Mouse (Mus musculus): Measurements from ENCODE around the gene Il31. TPM values are rescaled to one million over a fixed set of nuclear protein-coding genes. Genes with fewer than 3 reads are reported as not detected.

The Il31 gene
- polyA plus RNA-seq (2014; fragmentation: Illumina TruSeq; extraction: RNeasy Lipid Tissue Mini Kit (QIAGEN cat#74804)): not detected

DNA sequence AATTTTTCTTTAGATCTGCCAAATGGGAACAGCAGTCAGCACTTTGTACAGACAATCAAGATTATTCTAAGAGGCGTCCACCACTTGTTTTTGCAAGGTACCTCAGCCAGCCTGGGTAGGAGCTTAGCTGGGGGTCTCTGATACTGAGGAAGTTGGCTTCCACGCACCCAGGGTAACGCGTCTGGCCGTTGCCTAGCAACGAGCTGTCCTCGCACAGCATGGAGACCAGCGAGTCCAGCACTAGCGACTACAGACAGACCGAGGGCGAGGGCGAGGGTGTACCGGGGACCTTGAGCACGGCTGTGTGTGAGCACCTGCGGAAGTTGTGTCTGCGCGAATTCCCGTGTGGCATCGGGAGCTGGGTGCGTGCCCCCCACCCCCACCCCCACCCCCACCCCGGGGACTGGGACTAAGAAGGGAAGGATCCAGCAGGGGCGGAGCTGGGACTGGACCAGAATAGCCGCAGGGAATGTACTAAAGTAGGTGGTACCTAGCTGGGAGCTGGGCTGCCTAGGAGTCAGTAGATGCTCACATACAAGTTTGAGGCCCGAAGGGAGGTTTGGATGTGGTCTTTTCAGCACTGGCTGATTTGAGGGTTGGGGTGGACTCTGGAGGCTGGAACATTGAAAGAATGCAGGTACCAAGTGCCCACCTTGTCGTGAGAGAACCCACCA, at the start of gene Il31, which contains the start of gene Lrrc43:
Gene Il31 (minus strand): TSS at position 378 of the 674 bp plus-strand sequence.
Gene Lrrc43 (plus strand): TSS at position 194 of the 674 bp plus-strand sequence.

DNA sequence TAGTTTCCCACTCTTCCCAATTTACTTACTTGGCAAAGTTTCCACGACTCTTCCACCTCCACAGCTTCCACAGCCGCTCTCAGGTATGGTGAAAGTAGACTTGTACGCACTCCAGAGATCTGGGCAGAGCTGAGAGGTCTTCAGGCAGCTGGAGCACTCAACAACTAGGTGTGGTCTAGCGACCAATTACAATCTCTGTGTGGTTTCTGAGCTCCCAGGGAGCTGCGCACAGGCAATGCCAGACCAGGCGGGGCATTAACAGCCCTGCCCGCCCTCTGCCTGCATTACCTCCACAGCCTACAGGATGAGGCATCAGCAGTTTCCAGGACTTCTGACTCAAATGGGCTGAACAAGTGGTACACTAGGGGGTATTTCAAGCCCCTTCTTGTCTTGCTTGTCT, 36.0 kb upstream of the Il31 start, which contains the start of gene Gm49027:
Gene Gm49027 (minus strand): TSS at position 208 of the 400 bp plus-strand sequence.

DNA sequence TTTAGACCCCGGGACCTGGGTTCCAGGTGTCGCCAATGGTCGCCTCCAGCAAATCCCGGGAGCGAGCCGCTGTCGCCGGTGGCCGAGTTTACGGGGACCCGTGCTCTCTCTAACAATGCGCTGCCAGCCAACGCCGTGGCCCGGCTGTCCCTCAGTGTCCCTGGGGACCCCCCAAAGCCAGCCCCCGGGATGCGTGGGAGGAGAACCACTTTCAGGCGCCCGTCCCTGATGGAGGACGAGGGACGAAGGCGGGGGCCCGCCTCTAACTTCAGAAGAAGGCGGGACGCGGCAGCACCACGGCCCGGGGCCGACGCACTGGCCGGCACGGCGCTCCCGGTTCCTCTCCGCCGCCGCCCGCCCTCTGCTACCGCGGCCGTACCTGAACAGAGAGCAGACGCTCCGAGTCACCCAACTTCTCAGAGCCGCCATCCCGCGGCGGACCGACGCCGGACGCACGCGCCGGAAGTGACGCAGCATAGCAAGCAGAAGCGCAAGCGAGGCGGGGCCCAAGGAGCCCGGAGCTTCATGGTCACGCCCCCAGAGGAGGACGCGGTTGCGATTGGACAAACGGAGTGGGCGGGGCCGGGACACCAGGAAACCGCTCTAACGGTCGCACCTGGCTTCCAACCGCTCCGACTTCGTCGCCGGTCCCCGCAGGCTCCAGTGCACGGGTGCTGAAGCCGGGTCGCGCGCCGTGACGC, 34.6 kb upstream of the Il31 start, which contains the start of gene Diablo:
Gene Diablo (minus strand): TSS at position 485 of the 701 bp plus-strand sequence.

DNA sequence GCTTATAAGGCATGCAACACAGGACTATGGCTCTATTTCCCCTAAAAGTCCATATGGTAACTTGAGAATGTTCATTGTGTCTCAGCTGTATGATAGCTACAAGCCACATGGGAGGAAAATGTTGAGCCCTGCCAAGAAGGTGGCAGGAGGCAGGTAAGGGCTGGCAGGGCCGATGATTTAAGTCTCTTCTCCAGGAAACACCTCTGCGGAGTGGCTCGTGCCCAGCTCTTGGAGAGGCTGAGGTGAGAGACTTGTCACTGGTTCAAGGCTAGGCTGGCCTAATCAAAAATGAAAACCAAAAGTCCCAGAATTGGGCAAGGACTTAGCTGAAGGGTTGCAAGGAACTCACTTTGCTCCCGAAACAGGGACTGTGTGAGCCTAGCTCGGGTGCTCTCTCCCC, 20.9 kb upstream of the Il31 start, which contains the start of gene B3gnt4:
Gene B3gnt4 (plus strand): TSS at position 301 of the 400 bp plus-strand sequence.

Other genes starting within 250 kb of the Il31 start
- 1.1 TPM for gene Wdr66, start 237.4 kb downstream of the Il31 start, polyA plus RNA-seq (2014; fragmentation: Illumina TruSeq; extraction: RNeasy Lipid Tissue Mini Kit (QIAGEN cat#74804))
- 5.5 TPM for gene Bcl7a, start 145.7 kb downstream of the Il31 start, polyA plus RNA-seq (2014; fragmentation: Illumina TruSeq; extraction: RNeasy Lipid Tissue Mini Kit (QIAGEN cat#74804))
- 13.4 TPM for gene Mlxip, start 94.7 kb downstream of the Il31 start, polyA plus RNA-seq (2014; fragmentation: Illumina TruSeq; extraction: RNeasy Lipid Tissue Mini Kit (QIAGEN cat#74804))
- gene Lrrc43, start 184 bp downstream of the Il31 start, polyA plus RNA-seq (2014; fragmentation: Illumina TruSeq; extraction: RNeasy Lipid Tissue Mini Kit (QIAGEN cat#74804)): not detected
- not detected for gene B3gnt4, start 21.0 kb upstream of the Il31 start, polyA plus RNA-seq (2014; fragmentation: Illumina TruSeq; extraction: RNeasy Lipid Tissue Mini Kit (QIAGEN cat#74804))
- 161 TPM for gene Diablo, start 34.7 kb upstream of the Il31 start, polyA plus RNA-seq (2014; fragmentation: Illumina TruSeq; extraction: RNeasy Lipid Tissue Mini Kit (QIAGEN cat#74804))
- not detected for gene Gm49027, start 36.0 kb upstream of the Il31 start, polyA plus RNA-seq (2014; fragmentation: Illumina TruSeq; extraction: RNeasy Lipid Tissue Mini Kit (QIAGEN cat#74804))
- gene Vps33a, start 83.5 kb upstream of the Il31 start, polyA plus RNA-seq (2014; fragmentation: Illumina TruSeq; extraction: RNeasy Lipid Tissue Mini Kit (QIAGEN cat#74804)): 20.0 TPM
- 54.6 TPM for gene Clip1, start 195.1 kb upstream of the Il31 start, polyA plus RNA-seq (2014; fragmentation: Illumina TruSeq; extraction: RNeasy Lipid Tissue Mini Kit (QIAGEN cat#74804))
- gene Zcchc8, start 231.6 kb upstream of the Il31 start, polyA plus RNA-seq (2014; fragmentation: Illumina TruSeq; extraction: RNeasy Lipid Tissue Mini Kit (QIAGEN cat#74804)): 184 TPM